Mouse (Mus musculus): ENCODE results near the gene Myo18a.

Gene Myo18a

GRCm38 (mm10) chr11:77771879-77772713 lies 9.1 kb downstream of the Myo18a start:
- DNase-seq (ENCODE audit: low read depth, low spot score) = no peak

- no peak for DNase-seq (ENCODE audit: low read depth, low spot score)
Measured at GRCm38 (mm10) chr11:77775701-77776400, 12.8 kb downstream of the Myo18a start.

GRCm38 (mm10) chr11:77777436-77777835 lies 14.4 kb downstream of the Myo18a start:
- no peak for DNase-seq (ENCODE audit: low read depth, low spot score)

GRCm38 (mm10) chr11:77777937-77778336 lies 14.9 kb downstream of the Myo18a start:
- DNase-seq (ENCODE audit: low read depth, low spot score) = no peak

- DNase-seq (ENCODE audit: low read depth, low spot score) = no peak
Measured at GRCm38 (mm10) chr11:77779240-77779639, 16.2 kb downstream of the Myo18a start.

- DNase-seq (ENCODE audit: low read depth, low spot score) = peak; percentile 95
Measured at GRCm38 (mm10) chr11:77781088-77781487, 18.0 kb downstream of the Myo18a start.

- peak; percentile 66 for DNase-seq (ENCODE audit: low read depth, low spot score)
Measured at GRCm38 (mm10) chr11:77782104-77782815, 19.2 kb downstream of the Myo18a start.

- DNase-seq (ENCODE audit: low read depth, low spot score) = peak; percentile 88
Measured at GRCm38 (mm10) chr11:77783211-77783746, 20.2 kb downstream of the Myo18a start.

GRCm38 (mm10) chr11:77783747-77784646 lies 21.0 kb downstream of the Myo18a start:
- DNase-seq (ENCODE audit: low read depth, low spot score) = peak; percentile 83

GRCm38 (mm10) chr11:77784894-77785293 lies 21.8 kb downstream of the Myo18a start:
- DNase-seq (ENCODE audit: low read depth, low spot score) = no peak

GRCm38 (mm10) chr11:77785396-77785767 lies 22.3 kb downstream of the Myo18a start:
- DNase-seq (ENCODE audit: low read depth, low spot score) = peak; percentile 35

GRCm38 (mm10) chr11:77785768-77786561 lies 22.9 kb downstream of the Myo18a start:
- peak; percentile 66 for DNase-seq (ENCODE audit: low read depth, low spot score)

- DNase-seq (ENCODE audit: low read depth, low spot score) = no peak
Measured at GRCm38 (mm10) chr11:77787707-77788106, 24.7 kb downstream of the Myo18a start, which contains the start of gene Gm10277. Gene Gm10277, minus strand, starts transcription at chr11:77787747.

- no peak for DNase-seq (ENCODE audit: low read depth, low spot score)
Measured at GRCm38 (mm10) chr11:77789512-77789911, 26.5 kb downstream of the Myo18a start.

- DNase-seq (ENCODE audit: low read depth, low spot score) = no peak
Measured at GRCm38 (mm10) chr11:77790286-77790685, 27.2 kb downstream of the Myo18a start.

GRCm38 (mm10) chr11:77791241-77791727 lies 28.2 kb downstream of the Myo18a start:
- peak; percentile 60 for DNase-seq (ENCODE audit: low read depth, low spot score)

- peak; percentile 40 for DNase-seq (ENCODE audit: low read depth, low spot score)
Measured at GRCm38 (mm10) chr11:77791752-77792565, 28.9 kb downstream of the Myo18a start.

GRCm38 (mm10) chr11:77792566-77792909 lies 29.5 kb downstream of the Myo18a start:
- DNase-seq (ENCODE audit: low read depth, low spot score) = peak; percentile 38

Data from 3T3-L1 (cell line).